Mouse (Mus musculus) limb, embryonic 12.5 days (tissue): Measurements from ENCODE around the gene Nrp2. TPM values are rescaled to one million over a fixed set of nuclear protein-coding genes. Genes with fewer than 3 reads are reported as not detected.
A peak's percentile ranks its signal among the peaks of the same experiment; 100 is the strongest.

ENCODE experiments used
- ATAC-seq: fragments of 200-750 bp; cut with Nextera tagmentation; 2 replicates; pipeline ENCODE4 v1.8.0; 2017; ENCODE audit warnings: low read depth, moderate TSS enrichment; ENCODE audit not compliant: insufficient number of reproducible peaks, insufficient read depth, low FRiP score, low TSS enrichment
- H3K27ac ChIP-seq: fragments of 300-500 bp; sonication (generic); 2 replicates; pipeline ENCODE4 v1.5.1; 2016; ENCODE audit warnings: mild to moderate bottlenecking, moderate library complexity
- H3K27me3 ChIP-seq: fragments of 300-500 bp; sonication (generic); 2 replicates; pipeline ENCODE4 v1.6.1; 2016; ENCODE audit warnings: mild to moderate bottlenecking, moderate library complexity
- H3K36me3 ChIP-seq: fragments of 300-500 bp; sonication (generic); 2 replicates; pipeline ENCODE4 v1.6.1; 2016; ENCODE audit warnings: mild to moderate bottlenecking, moderate library complexity
- H3K4me1 ChIP-seq: fragments of 300-500 bp; sonication (generic); replicated peaks from 2 replicates; pipeline ENCODE4 v1.6.1; 2016
- H3K4me2 ChIP-seq: fragments of 300-500 bp; sonication (generic); 2 replicates; pipeline ENCODE4 v1.6.1; 2016; ENCODE audit warnings: mild to moderate bottlenecking, moderate library complexity
- H3K4me3 ChIP-seq: fragments of 300-500 bp; sonication (generic); replicated peaks from 2 replicates; pipeline ENCODE4 v1.5.1; 2016; ENCODE audit warnings: mild to moderate bottlenecking
- H3K9ac ChIP-seq: fragments of 300-500 bp; sonication (generic); replicated peaks from 2 replicates; pipeline ENCODE4 v1.6.1; 2016; ENCODE audit warnings: mild to moderate bottlenecking, moderate library complexity
- H3K9me3 ChIP-seq: fragments of 300-500 bp; sonication (generic); 2 replicates; pipeline ENCODE4 v1.6.1; 2016; ENCODE audit warnings: mild to moderate bottlenecking, moderate library complexity
- WGBS: fragments of 180-500 bp; shearing (Covaris S2); methylation state at CpG from one replicate; pipeline ENCODE4 v1.1.7; 2016; 5-methylcytosine and 5-hydroxymethylcytosine counted together
- polyA plus RNA-seq: library from polyadenylated mRNA; unstranded; fragments of >200 nt; fragmentation: Nextera tagmentation; extraction: Ambion mirVana; gene quantifications from 2 replicates; pipeline ENCODE4 v1.2.1, GENCODE M21; 2016

Nrp2 gene
- polyA plus RNA-seq, 1 experiment from 2014 or later, result 70.7 TPM

DNA sequence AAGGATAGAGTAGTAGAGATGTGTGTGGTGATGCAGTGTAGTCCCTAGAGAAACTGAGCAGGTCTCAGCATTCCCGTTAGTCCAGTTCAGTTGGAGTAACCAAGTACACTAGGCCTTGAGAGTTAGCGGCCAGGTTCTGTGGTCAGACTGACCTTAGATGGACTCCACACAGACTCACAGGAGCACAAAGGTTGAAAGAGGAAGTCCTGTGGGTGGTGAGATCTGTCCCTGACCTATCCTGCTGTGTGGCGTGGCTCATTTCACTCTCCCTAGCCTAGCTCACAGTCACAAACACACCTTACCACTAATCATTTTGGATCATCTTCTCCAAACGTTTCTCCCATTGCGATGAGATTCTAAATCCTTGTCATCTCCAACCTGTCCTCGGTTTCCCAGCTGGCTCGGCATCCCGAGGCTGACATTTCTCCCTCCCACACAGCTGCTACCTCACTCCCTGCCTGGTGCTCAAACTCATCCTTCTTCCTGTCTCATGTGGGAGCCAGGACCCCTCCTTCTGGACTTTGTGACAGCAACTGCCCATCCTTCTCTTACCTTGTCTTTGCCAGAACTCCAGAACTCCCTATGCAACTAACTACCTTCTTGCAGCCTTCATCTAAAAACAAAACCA lies 106.6 kb downstream of the Nrp2 start:
- Histone ChIP-seq H3K36me3 (peaks cover 5% of the 10 kb centered on the region; the same call in 1 of the 2 replicates), H3K9ac (no peak overlapping the region), H3K27me3 (no peaks in the 10 kb centered on the region), H3K9me3 (no peaks in the 10 kb centered on the region), H3K4me3 (no peak overlapping the region), H3K4me1 (peaks cover 35% of the 10 kb centered on the region), H3K27ac (no peak overlapping the region), H3K4me2 (no peak overlapping the region)
- ATAC-seq, result no peak
- WGBS, result 87% methylated on average over 8 of the region's 8 CpGs

DNA sequence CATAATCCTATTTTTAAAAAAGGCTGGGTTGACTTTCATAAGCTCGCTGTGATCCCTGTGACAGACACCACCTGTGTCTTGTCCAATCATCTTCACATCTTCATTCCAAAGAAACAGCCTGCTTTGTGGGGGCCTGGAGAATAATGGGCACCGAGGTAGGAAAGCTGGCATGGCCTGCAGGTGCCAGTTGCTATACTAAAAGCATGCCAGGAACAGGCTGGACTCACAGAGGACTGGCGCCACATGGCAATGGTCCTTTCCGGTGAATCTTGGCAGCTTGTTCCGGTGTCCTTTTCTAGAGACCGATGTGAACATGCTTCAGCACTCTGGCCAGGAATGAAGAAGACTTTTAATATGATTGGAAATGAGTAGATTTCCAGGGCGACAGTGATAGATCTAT lies 108.1 kb downstream of the Nrp2 start:
- 92% methylated on average over 7 of the region's 7 CpGs for WGBS

DNA sequence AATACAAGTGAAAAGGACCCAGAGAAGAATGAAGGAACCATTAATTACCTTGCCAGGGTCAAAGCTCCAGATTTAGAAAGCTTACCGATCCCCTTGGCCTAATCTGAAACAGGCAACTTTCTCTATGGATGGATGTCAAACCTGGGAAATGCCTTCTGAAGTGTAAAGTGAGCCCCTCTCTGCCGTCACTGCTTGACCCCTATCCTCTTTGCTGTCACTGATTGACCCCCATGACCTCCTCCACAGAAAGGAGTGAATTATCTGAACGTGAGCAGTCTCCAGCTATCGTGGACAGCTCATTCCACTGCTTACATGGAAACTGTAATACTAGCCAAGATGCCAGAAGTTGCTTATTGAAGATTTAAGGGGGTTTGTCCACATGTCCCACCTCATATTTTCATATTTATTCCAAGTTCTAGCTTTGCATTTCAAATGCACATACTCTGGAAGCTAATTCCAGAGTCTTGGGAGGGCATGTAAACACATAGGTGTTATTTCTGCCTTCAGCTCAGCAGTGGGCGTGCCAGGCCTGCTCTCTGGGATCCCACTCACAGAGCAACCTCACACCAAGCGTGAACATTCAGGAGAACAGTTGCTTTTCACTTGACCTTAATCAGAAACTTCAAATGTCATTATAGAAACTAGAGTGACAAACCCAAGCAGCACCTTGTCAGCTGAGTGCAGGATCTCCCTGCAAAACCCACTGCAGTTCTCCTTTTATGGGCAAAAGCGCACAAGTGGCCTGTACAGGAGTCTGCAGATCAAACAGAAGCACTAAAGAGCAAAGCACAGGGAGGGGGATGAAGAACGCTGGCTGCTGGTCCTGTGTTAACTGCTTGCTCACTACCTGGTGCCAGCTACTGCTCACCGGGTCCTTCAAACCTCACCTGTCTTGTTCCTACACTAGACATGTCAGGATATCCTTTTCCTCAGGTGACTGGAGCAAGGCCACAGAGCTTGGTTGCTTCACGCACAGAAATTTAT lies 109.9 kb downstream of the Nrp2 start:
- Histone ChIP-seq H3K27ac (peak overlapping the region; percentile 41; the same call in 1 of the 2 replicates), H3K4me1 (peaks cover 13% of the 10 kb centered on the region; the same call in 1 of the 2 replicates)
- WGBS, result 30% methylated on average over 10 of the region's 10 CpGs

More for the DNA sequence above, 108.1 kb downstream of the Nrp2 start:
- peaks cover 15% of the 10 kb centered on the region for H3K36me3 ChIP-seq
- H3K9me3 ChIP-seq, result no peaks in the 10 kb centered on the region
- no peak overlapping the region for H3K4me2 ChIP-seq
- H3K4me3 ChIP-seq, result no peak overlapping the region
- no peak overlapping the region for H3K9ac ChIP-seq
- no peak for ATAC-seq
- peaks cover 21% of the 10 kb centered on the region for H3K4me1 ChIP-seq
- no peaks in the 10 kb centered on the region for H3K27me3 ChIP-seq
- no peak overlapping the region for H3K27ac ChIP-seq

DNA sequence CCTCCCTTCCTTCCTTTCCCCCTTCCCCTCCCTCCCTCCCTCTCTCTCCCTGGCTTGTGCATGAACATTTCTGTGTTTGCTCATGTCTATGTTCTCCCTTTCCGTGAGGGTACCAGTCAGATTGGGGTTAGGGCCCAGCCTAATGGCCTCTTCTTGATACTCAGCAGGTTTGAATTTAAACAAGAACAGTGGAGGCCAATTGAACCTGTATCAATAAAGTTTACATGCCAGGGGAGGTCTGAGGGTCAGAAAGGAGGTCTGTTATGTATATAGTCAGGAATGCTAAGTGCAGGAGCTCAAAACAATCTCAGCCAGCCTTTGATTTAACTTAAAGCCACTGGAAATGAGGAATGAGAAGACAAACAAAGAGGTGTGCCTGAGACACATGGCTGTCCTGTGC lies 110.9 kb downstream of the Nrp2 start:
- H3K4me1 ChIP-seq, result peaks cover 11% of the 10 kb centered on the region; the same call in 1 of the 2 replicates
- H3K4me3 ChIP-seq, result no peak overlapping the region
- H3K4me2 ChIP-seq, result no peak overlapping the region
- no peak for ATAC-seq
- peaks cover 39% of the 10 kb centered on the region for H3K36me3 ChIP-seq
- no peaks in the 10 kb centered on the region for H3K27me3 ChIP-seq
- no peak overlapping the region for H3K27ac ChIP-seq
- H3K9me3 ChIP-seq, result no peaks in the 10 kb centered on the region
- H3K9ac ChIP-seq, result no peak overlapping the region
- 50% methylated on average over 1 of the region's 1 CpGs for WGBS

More for the DNA sequence above, 109.9 kb downstream of the Nrp2 start:
- Histone ChIP-seq H3K4me3 (no peak overlapping the region), H3K27me3 (no peaks in the 10 kb centered on the region), H3K9ac (no peak overlapping the region), H3K9me3 (no peaks in the 10 kb centered on the region), H3K36me3 (peaks cover 34% of the 10 kb centered on the region), H3K4me2 (no peak overlapping the region)
- no peak for ATAC-seq

DNA sequence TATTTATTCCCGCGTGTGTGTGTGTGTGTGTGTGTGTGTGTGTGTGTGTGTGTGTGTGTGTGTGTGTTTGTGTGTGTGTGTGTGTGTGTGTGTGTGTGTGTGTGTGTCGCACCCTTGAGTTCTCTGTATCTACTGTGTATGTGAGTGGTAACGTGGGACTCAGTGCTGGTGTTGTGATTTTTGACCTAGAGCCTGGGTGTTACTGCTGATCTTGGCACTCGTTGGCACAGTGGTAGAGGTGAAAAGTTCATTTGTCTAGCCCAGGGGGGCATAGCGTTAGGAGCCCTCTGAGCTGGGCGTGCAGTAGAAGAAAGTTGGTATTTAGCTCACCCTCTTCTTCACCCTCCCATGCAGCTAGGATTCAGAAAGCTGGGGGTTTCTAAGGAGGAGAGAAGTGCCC lies 114.5 kb downstream of the Nrp2 start:
- Histone ChIP-seq H3K27me3 (no peaks in the 10 kb centered on the region), H3K4me1 (peaks cover 20% of the 10 kb centered on the region), H3K4me2 (no peak overlapping the region), H3K36me3 (peaks cover 43% of the 10 kb centered on the region), H3K4me3 (no peak overlapping the region), H3K27ac (no peak overlapping the region), H3K9ac (no peak overlapping the region), H3K9me3 (no peaks in the 10 kb centered on the region)
- WGBS, result 83% methylated on average over 7 of the region's 7 CpGs
- no peak for ATAC-seq

DNA sequence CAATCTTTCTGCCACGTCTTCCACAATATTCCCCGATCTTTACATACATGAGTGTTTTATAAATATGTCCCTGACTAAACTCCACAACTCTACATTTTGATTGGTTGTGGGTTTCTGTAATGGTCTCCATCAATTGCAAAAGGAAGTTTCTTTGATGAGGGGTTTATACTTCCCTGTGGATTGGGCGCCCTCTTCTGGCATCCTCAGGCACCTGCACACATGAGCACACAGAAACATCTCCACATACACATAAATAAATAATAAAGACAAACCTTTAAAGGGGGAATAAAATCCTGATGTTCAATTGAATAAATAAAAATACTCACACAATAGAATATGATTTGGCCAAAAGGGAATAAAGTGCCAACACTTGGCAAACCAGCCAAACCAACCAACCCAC lies 117.1 kb downstream of the Nrp2 start:
- Histone ChIP-seq H3K9me3 (no peaks in the 10 kb centered on the region), H3K27me3 (no peaks in the 10 kb centered on the region), H3K36me3 (peaks cover 42% of the 10 kb centered on the region), H3K4me1 (peaks cover 9% of the 10 kb centered on the region), H3K9ac (no peak overlapping the region), H3K4me2 (no peak overlapping the region), H3K4me3 (no peak overlapping the region), H3K27ac (no peak overlapping the region)
- no peak for ATAC-seq
- 78% methylated on average over 3 of the region's 3 CpGs for WGBS

DNA sequence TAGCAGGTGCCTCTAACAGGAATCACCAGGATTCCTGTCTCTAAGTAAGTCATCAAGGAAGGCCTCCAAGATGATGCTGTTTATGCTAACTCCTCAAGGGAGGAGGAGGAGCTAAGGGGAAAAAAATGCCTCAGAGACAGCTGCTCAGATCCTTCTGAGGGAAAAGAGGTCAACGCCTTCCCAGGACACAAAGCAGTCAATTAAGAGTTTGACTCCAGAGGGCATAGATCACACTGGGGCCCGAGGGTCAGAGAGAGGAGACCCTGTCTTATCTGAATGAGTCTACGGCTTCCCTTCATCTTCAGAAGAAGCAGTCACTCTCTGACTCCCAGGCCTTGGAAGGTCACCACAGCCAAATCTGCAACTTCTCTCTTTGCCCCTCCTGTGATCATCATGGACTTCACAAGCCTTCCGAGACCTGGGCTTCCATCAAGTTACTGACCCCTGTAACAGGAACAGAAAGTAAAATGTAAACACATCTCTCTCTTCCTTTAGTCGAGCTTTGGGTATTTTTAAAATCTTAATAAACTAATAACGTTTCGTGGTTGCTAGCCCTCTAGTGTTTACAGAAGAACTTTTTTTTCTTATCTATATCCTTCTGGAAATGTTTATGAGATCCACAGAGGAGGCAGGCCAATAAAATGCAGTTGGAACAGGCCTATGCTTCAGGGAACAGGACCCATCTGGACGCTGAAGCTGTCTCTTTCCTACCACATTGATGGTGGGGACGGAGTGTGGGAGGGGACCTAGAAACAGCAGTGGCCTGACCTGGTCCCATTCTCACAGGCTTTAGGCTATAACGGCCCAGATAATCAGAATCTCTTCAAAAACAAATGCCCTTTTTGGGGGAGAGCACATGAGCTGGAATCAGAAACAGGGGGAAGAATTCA lies 118.7 kb downstream of the Nrp2 start:
- H3K4me3 ChIP-seq, result no peak overlapping the region
- ATAC-seq, result no peak
- 19% methylated on average over 10 of the region's 10 CpGs for WGBS
- H3K36me3 ChIP-seq, result peaks cover 27% of the 10 kb centered on the region
- H3K4me2 ChIP-seq, result no peak overlapping the region
- H3K4me1 ChIP-seq, result peaks cover 9% of the 10 kb centered on the region
- H3K27ac ChIP-seq, result no peak overlapping the region
- H3K9ac ChIP-seq, result no peak overlapping the region
- H3K27me3 ChIP-seq, result no peaks in the 10 kb centered on the region
- H3K9me3 ChIP-seq, result no peaks in the 10 kb centered on the region

DNA sequence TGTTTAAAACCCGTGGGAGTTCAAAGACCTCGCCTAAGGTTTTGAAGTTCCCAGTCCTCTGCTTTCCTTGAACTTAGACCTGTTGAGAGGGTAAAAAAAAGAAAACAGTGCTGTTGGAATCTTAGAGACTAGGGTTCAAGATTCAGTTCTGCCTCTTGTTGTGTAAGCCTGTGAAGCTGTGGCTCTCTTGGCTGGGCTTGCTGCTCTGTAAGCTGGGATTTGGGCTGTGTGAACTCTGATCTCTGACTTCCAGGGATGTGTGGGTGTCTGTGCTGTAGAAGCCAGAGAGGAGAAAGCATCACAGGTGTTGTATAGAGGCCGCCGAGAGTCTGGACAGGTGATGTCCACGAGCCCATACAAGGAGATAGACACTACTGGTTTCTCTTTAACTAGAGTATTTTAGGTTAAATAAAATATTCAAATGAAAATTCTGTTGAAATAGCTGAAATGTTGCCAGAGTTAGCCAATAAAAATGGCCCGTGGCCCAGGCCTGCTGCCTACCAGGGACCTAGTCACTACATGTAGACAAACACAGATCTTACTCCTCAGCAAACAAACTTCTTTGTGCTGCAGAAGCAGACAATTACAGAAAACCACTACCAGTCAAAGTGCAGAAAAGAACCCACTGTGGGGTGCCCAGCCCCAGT lies 120.6 kb downstream of the Nrp2 start:
- whole genome bisulfite sequencing, result 61% methylated on average over 6 of the region's 6 CpGs
- peaks cover 8% of the 10 kb centered on the region for H3K36me3 ChIP-seq
- H3K27me3 ChIP-seq, result no peaks in the 10 kb centered on the region
- H3K9ac ChIP-seq, result no peak overlapping the region
- H3K4me2 ChIP-seq, result no peak overlapping the region
- no peaks in the 10 kb centered on the region for H3K9me3 ChIP-seq
- H3K4me3 ChIP-seq, result no peak overlapping the region
- H3K27ac ChIP-seq, result no peak overlapping the region
- H3K4me1 ChIP-seq, result peaks cover 9% of the 10 kb centered on the region
- ATAC-seq, result no peak

DNA sequence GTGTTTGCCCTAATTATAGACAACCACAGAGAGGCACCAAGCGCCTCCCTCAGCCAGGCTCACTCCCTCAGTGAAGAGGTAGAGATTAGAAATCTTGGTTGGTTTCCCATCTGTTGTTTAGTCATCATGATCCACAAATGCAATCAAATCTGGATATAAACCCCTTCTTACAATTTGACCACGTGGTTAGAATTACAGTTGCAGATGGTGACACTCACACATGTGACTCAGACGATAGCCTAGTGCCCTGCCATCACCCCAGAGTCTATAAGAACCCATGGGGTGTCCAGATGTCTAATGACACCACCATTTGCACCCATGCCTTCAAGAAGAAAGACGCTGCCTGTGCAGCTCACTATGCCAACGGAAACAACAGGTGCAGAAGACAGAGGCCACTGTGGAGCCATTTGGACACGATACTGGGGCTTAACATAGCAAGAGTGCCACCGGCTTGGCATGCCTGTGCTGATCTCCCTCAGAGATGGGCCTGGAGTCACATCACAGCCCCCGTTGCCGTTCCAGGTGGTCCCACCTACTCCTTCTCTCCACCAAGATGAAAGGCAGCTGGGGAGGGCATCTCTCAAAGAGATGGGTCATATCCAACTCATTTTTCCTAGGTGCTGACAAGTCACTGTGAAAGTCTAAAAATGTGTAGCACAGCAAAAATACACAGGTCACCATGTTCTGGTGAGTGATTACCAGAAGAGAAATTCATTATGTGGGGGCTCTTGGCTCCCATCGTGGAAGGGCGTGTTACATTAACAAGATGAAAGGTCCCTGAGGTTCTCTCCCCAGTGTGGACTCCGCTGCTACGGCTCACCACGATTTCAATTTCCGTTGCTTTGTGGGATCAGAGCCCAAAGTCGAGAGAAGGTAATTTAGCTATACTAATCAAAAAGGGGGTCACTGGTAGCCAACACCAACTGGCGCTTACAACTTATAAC lies 123.0 kb downstream of the Nrp2 start:
- Histone ChIP-seq H3K4me3 (no peak overlapping the region), H3K9me3 (no peaks in the 10 kb centered on the region), H3K4me1 (peaks cover 13% of the 10 kb centered on the region), H3K27me3 (no peaks in the 10 kb centered on the region), H3K27ac (no peak overlapping the region), H3K9ac (no peak overlapping the region), H3K36me3 (no peaks in the 10 kb centered on the region), H3K4me2 (no peak overlapping the region)
- no peak for ATAC-seq
- 76% methylated on average over 17 of the region's 17 CpGs for WGBS

DNA sequence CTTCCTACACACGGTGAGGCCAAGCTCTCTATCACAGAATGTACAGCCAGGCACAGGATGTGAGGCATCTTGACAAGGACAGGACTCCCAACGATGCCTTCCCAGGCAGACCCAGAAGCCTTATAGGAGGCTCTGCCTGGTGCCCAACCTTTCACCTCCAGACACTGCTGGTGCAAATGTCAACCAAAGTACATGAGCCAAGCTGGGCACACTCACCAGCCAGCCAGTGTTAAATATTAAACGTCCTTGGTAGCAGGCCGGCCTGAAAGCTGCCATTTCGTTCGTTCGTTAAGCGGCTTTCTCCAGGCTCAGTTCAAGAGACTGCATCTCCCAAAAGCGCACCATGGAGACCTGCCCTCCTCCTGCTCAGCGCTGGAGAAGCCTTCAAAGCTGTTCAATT lies 124.2 kb downstream of the Nrp2 start:
- H3K36me3 ChIP-seq, result no peaks in the 10 kb centered on the region
- no peak for ATAC-seq
- no peaks in the 10 kb centered on the region for H3K27me3 ChIP-seq
- no peak overlapping the region for H3K4me3 ChIP-seq
- H3K9me3 ChIP-seq, result no peaks in the 10 kb centered on the region
- 56% methylated on average over 10 of the region's 10 CpGs for WGBS
- H3K4me2 ChIP-seq, result no peak overlapping the region
- H3K9ac ChIP-seq, result no peak overlapping the region
- peaks cover 4% of the 10 kb centered on the region; the same call in 1 of the 2 replicates for H3K4me1 ChIP-seq
- no peak overlapping the region for H3K27ac ChIP-seq
